Mouse (Mus musculus) adrenal gland, adult 18-20 months (tissue): ENCODE results near the gene Cd36. TPM values are rescaled to one million over a fixed set of nuclear protein-coding genes. Genes with fewer than 3 reads are reported as not detected.

Experiments used
- DNase-seq, 2 experiments: peaks; one replicate each; pipeline ENCODE4 v3.0.0; 2021 to 2022; ENCODE audit warnings: low spot score in 2 of 2
- total RNA-seq, 2 experiments: library from RNA; stranded (reverse); gene quantifications; 1 replicate in 1 of 2; 2 replicates in 1 of 2; pipeline ENCODE4 v1.2.3; 2021

The Cd36 gene
- total RNA-seq, 2 experiments from 2014 or later = 525 to 985 TPM

DNA sequence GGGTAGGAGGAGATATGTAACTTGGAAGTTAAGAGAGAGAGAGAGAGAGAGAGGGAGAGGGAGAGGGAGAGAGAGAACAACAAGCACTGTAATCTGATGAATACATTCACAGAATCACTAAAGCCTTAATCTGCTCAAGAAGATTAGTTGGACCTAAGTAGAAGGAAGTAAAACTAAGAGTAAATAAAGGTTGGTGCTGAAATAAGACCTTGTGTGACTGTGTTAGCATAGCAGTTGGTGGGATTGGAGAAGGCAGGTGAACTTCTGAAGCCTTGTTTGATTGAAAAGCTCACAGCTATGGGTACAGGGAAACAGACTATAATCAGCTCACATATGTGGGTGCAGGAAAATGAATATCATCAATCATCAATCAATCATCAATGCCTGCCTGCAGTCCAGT, 23.2 kb downstream of the Cd36 start:
- DNase-seq = no peak

DNA sequence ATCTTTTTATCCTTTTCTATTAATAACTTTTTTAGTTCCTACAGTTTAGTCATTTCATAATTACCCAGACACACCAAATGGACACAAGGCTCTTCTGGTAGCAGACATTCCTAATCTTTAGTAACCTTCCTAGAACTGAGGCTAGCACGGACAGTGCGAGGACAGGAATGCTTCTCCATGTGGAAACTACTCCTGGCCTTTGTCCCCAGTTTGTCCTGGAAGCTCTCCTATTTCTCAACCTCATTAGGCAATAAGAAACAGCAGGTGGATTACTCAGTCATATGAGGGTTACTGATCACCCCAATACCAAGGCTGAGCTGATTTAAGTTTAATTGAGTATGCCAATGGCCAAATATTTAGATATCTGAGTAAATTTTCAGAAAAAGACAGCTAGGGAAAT, 25.5 kb downstream of the Cd36 start:
- no peak for DNase-seq

DNA sequence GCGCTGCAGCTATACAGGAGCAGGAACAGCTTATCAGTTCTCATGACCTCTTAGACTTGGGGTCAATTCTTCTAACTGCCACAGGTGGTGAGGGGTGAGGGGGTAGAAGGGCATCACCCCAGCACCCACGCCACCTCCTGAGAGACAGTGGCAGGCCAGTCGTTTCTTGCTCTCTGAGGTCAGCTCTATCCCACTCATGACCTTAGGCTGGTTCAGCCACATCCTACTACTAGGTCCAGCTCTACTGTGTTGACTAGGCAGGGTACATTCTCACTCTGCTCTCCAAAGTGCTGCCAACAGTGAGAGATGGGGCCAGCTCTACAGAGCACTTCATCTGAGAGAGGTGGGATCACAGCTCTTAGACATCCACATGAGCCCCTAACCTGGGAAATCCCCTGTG, 30.2 kb downstream of the Cd36 start:
- no peak for DNase-seq

DNA sequence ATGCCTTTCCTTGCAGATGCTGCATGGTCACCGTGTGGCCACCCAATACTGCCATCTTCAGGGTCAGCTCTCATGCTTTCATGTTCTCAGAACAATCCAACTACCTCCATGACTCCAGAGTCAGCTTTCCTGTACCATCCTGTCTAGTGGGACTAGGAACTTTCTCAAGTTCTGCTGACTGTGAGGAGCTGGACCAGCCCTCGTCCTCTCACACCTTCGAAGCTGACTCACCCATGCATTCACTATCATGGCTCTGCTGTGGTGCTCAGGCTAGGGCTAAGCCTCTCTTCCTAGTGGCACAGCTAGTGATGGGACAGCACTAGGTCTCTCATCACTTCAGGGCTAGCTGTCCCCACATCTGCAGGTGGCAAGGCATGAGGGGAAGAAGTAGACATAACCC, 30.7 kb downstream of the Cd36 start:
- no peak for DNase-seq

DNA sequence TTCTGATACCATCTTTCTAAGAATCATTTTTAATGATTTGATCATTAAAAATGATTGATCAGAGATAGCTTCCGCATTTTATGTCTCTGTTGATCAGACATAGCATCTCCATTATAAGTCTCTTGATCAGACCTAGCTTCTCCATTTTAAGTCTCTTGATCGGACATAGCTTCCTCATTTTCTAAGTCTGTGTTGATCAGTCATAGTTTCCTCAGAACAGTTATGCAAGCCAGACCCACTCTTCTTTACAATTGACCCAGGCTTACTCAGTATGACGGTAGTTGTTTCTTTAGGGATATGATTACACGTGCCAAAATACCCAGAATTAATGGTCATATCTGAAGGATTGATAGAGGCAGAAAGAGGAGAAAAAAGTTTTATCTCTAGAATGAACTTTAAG, 31.3 kb downstream of the Cd36 start:
- no peak for DNase-seq

DNA sequence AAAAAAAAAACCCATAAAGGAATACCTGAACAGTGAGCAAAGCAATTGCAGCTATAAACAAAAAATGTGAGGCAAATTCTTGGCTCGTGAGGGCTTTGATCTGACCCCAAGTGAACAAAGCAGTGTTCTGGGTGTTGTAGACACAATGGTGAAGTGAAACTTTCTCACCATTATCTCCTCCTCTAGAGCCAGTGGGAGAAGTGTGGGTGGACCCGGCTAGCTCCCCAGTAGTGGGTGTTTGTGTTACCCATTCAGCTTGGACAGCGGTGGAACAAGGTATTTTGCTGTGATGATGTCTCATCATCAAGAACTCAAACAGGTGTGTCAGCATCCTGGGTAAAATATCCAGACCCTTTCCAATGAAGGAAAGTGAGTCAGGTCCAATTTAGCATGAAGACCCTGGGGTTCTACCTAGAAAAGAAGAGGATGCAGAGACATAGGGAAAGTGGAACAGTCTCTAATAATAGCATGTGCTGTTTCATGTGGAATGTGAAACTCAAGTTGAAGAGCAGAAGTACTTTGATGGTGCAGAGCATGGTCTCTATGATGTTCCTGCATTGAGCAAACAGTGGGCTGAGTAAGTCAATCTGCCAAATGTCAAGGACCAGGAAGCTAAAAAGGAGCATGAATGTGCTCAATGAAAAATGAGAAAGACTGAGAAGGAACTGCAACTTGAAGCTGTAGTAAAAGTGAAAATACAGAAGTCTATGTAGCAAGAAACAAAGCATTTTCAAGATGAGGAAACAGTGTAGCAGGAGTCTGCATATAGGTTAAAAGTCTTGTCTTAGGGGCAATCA, 34.3 kb downstream of the Cd36 start:
- DNase-seq = no peak

DNA sequence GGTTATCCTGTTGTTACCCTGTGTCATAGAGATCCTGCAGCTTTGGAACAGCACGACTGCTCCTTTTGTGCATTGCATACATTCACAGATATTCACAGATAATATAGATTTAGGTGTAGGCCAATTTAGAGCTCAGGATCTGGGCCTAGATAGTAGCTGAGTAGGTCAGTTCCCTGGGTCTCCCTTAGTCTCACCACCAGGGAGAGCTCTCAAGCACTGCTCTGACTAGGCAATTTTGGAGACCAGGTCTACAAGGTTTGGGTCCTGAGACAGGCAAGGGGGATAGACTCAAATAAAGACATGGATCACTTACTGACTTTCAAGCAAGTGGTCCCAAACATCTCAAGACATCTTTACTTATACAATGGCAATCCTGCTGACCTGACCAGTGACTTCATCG, 38.0 kb downstream of the Cd36 start:
- no peak for DNase-seq

DNA sequence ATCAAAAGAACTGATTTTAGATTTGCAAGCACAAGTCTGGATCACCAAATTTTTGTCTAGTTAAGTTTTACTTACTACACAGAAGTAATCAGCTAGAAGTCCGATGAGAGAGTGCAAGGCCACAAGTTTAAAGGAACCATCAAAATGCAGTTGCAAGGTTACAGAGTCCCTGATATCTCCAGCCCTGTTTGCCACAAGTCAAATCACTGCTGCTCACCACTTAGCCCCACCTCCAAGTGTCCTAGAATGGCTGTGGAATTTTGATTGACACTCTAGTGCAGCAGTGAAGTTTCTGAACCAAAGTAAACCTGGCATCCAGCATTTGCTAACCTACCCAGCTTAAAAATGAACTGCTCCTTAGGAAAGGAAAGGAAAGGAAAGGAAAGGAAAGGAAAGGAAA, 39.0 kb downstream of the Cd36 start:
- peak in 1 of 2 experiments; percentile 38 for DNase-seq

DNA sequence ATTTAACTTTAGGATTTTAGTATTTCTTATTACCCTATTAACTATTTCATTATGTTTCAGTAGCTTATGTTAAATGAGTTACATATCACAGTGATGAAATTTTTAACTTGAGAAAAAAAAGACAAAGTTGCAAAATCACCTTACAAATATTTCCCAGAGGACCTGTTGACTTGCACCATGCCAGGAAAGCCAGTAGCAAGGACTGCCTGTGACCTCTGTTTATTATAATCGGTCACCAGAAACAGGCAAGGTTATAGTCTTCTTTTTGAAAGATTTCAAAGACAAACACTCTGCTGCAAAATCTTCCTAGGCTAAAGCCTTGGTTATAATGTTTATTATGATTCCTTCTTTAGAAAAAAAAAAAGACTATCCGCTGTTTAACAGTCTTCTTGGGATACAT, 39.9 kb downstream of the Cd36 start:
- no peak for DNase-seq

DNA sequence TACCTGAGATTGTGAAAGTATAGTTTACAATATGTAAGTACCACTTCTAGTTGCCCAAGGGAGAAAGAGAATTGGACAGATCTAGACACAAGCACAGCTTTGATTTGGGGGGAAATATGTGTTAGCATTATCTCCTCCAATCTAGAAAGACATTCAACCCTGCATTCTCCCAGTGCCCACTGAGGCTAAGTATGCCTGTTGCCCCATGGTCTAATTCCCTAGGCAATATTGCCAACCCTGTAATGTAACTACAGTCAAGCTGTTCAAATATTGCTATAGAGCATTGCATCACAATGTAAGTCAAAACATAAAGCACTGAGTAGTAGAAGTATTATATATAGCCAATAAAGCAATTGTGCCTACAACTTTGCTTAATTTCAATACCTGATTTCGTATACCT, 40.3 kb downstream of the Cd36 start:
- DNase-seq = no peak

DNA sequence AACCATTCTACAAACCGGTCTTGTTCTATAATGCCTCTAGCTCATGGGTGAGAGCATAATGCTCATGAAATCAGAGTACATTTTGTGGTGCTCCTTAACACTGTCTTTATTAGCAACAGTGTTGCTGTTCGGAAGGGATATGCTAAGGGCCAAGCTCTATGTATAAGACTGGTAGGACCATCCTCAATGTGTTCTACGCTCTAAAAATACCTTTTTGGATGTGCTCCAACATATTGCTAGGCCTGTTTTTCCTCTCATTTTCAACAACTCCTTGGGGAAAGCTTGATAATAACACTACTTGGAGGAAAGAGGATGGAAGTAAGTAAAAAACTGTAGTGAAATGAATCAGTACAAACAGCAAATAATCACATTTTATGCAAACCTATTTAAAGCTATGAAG, 44.7 kb downstream of the Cd36 start:
- DNase-seq = no peak

DNA sequence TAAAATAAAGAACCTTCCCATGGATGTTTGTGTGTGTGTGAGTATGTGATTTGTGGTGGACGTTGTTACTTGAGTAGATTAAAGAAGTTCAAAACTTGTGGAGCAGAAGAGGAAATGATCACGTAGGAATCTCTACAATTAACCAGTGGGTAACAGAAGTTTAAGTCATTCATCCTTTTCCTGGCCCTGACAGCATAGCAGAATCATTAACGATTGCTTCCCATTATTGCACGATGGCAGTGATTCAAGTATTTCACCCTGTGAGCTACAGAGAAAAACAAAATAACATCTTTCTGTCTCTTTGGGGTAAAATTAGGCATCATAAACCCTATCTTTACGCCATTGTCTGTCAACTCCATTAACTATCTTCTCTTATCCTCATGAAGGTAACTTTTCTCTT, 45.3 kb downstream of the Cd36 start:
- no peak for DNase-seq

DNA sequence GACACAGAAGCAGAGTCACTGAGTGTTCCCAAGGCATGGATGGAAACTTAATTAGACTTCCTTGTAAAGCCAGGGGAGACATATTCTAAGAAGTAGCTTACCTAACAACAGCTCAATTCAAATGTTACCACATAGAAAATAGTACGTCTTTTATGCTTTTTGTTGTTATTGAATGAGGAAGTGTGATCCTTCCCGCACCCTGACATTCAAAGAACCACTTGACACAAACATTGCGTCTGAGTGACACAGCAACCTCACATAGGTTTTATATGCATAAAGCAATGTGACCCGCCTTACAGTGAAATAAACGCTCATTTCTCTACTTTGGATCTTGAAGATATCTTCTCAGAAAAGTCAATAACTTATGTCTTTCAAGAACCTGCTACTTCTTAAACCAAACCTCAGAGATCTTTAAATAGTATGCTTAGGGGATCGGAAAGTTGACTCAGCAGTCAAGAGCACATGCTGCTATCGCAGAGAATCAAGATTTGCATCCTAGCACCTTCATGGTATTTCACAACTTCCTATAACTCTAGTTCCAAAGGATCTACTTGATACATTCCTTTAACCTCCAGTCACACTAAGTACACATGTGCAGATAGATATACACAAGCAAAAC, 46.4 kb downstream of the Cd36 start:
- DNase-seq = no peak

DNA sequence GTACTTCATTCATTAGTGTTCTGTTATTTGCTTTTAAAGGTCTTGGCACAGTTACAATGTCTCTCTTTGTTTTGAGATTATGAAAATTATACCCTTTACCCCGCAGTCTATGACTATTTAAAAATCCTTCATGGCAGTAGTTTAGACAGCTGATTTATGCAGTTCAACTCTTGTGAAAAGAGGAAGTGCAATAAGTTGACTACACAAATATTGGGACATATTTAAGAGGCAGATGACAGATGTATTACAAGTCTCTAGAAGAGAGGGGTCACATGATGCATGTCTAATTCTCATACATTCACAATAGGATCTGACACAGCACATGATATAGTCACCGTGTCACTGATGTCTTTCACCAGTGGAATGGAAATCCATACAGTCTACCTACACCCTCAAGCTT, 49.1 kb downstream of the Cd36 start:
- DNase-seq = no peak

DNA sequence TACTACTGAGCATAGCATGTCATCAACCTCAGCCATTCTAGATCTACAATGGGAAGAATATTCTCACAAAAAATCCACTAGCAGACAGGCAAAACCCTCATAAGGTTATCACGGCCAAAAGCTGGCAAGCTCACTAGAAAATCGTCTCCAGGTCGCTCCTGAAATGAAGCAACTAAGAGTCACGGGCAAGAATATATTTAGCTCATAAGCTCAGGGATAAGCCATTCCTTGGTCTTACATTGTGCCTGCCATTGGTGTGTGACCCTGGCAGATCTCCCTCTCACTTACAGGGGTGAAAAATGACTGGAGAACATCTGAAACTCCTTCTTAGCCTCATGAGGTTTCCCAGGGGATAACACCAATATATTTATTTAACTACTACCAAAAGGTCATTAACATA, 52.2 kb downstream of the Cd36 start:
- DNase-seq = no peak

DNA sequence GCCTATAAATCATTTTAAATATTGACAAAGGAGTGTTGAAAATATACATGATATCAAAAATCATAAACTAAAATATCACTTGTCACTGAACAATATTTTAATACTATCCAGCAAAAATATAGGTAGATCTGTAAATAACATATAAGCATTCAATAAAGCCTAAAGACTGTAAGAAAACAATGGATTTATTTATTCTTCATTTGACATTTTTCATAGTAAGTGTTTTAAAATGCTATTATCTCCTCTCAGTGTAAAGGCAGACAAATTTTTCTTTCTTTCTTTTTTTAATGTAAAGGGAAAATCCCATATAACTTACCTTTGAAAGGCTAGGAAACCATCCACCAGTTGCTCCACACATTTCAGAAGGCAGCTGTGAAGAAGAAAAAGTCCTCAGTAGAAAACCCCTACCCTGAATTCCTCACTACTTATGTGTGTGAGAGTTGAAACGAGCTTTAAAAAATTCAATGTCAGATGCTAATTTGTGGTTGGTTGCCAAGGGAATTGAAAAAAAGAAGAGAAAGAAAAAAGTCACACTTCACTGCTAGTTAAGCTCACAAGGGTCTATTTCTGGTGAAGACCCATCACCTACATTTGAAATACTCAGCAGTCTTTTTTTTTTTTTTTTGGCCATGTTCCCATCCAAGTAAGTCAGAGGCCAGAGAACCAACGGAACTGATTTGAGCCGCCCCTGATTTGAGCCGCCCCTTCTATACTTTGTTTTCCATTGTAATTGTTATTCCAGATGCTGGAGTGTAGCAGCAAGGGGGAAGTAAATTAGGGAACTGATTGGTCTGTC, 53.1 kb downstream of the Cd36 start:
- no peak for DNase-seq

DNA sequence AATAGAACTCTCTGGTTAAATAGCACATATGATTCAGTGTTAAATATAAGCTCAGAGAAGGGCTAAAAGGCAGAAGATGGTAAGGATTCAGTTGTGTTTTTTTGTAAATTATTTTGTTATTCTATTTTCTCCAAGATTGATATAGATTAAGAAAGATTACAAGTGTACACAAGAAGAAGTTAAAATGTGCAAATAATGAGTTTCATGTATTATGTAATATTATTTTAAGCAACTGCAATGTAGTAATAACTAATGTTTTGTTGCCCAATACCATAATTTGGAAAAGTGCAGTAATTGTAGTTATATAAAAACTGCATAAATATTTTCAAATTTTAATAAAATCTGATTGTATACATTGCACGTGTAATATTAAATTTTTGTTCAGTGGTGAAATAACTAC, 54.8 kb downstream of the Cd36 start:
- DNase-seq = no peak

DNA sequence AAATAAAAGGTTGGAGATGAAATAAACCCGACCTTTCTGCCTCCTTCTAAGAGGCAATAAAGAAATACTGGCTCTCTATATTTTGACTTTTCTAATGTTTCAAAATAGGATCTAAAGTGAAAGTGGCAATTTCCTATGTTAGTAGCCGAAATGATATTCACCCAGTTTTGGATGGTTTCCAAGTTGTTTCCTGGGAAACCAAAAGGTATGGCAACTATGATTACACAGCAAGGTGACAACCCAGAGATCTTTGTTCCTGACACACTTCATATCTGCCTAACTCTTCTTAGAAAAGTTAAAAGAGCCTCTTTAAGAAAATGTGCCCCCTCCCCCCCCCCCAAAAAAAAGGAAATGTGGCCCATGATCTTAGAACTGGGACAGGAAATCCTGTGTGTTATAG, 58.1 kb downstream of the Cd36 start:
- no peak for DNase-seq

DNA sequence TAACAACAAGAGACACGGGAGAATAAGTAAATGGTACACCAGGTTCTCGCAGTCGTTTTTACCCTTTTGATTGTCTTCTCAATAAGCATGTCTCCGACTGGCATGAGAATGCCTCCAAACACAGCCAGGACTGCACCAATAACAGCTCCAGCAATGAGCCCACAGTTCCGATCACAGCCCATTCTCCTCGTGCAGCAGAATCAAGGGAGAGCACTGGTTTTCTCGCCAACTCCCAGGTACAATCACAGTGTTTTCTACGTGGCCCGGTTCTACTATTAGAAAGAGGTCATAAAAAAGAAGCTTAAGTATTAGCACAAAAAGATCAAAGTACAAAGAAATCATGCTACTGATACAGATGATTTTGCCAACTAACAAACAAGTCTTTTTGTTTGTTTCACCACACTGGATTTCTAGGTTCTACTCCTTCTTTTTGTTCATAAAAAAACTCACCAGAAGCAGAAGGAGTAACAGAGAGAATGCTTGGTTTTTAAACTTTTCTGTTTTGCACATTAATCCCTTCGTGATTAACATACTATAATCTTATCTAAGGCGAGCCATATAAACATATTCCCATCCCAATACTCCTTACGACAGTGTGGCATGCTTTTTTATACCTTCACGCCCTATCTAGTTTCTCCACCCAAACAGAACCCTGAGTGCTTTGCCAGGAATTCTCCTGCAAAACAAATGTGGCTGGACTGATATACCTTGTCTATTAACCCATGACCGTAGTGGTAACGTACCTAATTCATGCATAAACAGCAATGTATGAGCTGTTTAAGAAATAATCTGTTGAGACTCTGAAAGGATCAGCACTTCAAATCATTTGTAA, 59.7 kb downstream of the Cd36 start:
- no peak for DNase-seq

DNA sequence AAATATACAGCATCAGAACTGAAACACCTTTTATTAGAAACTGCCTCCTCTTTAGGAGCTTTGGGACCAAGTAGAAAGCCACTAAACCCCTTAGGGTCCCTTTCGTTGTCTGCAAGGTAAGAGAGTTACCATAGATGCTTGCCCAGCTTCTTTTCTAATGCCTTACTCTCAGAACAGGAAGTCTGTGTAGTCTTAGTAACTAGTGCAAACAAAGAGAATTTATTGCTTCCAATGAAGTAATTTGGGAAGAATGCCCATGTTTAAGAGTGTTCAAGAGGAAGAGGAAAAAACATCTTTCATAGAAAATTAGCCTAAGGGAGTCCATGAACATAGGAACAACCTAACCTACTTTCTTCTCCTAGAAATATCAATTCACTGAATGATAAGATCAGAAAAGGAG, 67.2 kb downstream of the Cd36 start:
- no peak for DNase-seq

DNA sequence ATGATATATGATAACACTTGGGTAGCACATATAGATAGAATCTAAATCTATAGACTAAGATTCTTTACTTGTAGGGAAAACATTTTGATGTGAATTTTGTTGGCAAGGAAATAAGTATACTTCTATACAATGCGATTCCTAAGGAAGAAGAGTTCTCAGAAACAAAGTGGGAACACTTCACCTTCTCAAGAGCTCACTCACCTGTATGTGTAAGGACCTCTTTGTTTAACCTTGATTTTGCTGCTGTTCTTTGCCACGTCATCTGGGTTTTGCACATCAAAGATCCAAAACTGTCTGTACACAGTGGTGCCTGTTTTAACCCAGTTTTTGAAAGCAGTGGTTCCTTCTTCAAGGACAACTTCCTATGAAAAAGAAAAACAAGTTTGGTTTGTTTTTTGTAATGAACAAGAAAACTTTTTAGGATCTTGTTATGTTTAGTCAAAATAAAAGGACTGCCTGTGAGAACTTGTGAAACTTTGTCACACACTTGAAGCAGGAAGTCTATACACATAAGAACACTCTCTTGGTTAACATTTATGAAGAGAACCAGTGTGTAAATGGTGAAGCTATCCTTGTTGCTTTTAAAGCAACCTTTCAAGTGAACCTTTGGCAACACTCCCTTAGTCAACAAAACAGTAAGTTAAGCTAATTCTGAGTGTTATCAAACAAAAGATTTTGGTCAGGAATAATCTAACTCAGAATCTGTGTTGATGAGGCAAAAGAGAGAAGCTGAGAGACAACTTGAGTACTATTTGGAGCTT, 68.2 kb downstream of the Cd36 start:
- DNase-seq = no peak
